Mouse (Mus musculus) hindbrain, embryonic 16.5 days (tissue): ENCODE measurements around the gene Slc17a1. TPM values are rescaled to one million over a fixed set of nuclear protein-coding genes. Genes with fewer than 3 reads are reported as not detected.

ENCODE experiments used
- ATAC-seq: fragments of 200-750 bp; cut with Nextera tagmentation; 2 replicates; pipeline ENCODE4 v1.8.0; 2017; ENCODE audit warnings: moderate TSS enrichment, moderate library complexity
- H3K27ac ChIP-seq: fragments of 300-500 bp; sonication (generic); 2 replicates; pipeline ENCODE4 v1.5.1; 2014; ENCODE audit warnings: low read depth, mild to moderate bottlenecking, control low read depth, low read length, moderate library complexity
- H3K27me3 ChIP-seq: fragments of 300-500 bp; sonication (generic); replicated peaks from 2 replicates; pipeline ENCODE4 v1.6.1; 2014; ENCODE audit warnings: low read length; ENCODE audit not compliant: control insufficient read depth, insufficient read depth
- H3K36me3 ChIP-seq: fragments of 300-500 bp; sonication (generic); 2 replicates; pipeline ENCODE4 v1.6.1; 2014; ENCODE audit warnings: mild to moderate bottlenecking, low read length, moderate library complexity, mixed read lengths; ENCODE audit not compliant: control insufficient read depth, insufficient read depth
- H3K4me1 ChIP-seq: fragments of 300-500 bp; sonication (generic); 2 replicates; pipeline ENCODE4 v1.6.1; 2014; ENCODE audit warnings: low read depth, low read length; ENCODE audit not compliant: control insufficient read depth, insufficient read depth
- H3K4me2 ChIP-seq: fragments of 300-500 bp; sonication (generic); 2 replicates; pipeline ENCODE4 v1.6.1; 2014; ENCODE audit warnings: mild to moderate bottlenecking, low read length, control low read depth, moderate library complexity
- H3K4me3 ChIP-seq: fragments of 300-500 bp; sonication (generic); 2 replicates; pipeline ENCODE4 v1.5.1; 2014; ENCODE audit warnings: mild to moderate bottlenecking, low read length, control low read depth, moderate library complexity
- H3K9ac ChIP-seq: fragments of 300-500 bp; sonication (generic); 2 replicates; pipeline ENCODE4 v1.6.1; 2014; ENCODE audit warnings: low read depth, mild to moderate bottlenecking, control low read depth, low read length, moderate library complexity
- H3K9me3 ChIP-seq: fragments of 300-500 bp; sonication (generic); 2 replicates; pipeline ENCODE4 v1.6.1; 2014; ENCODE audit warnings: mild to moderate bottlenecking, low read length, moderate library complexity; ENCODE audit not compliant: control insufficient read depth
- WGBS: fragments of 180-500 bp; shearing (Covaris S2); extraction: QIAGEN DNeasy Blood & Tissue Kit; methylation state at CpG from one replicate; pipeline ENCODE4 v1.1.7; 2014; 5-methylcytosine and 5-hydroxymethylcytosine counted together
- polyA plus RNA-seq: library from polyadenylated mRNA; unstranded; fragments of >200 nt; fragmentation: Nextera tagmentation; extraction: Ambion mirVana; gene quantifications from 2 replicates; pipeline ENCODE4 v1.2.1, GENCODE M21; 2015

The Slc17a1 gene
- polyA plus RNA-seq, 1 experiment from 2014 or later: not detected

- H3K4me3 ChIP-seq: no peak overlapping the region
- H3K9ac ChIP-seq: no peak overlapping the region
- no peak for ATAC-seq
- WGBS: 89% methylated on average over 5 of the region's 5 CpGs
- H3K36me3 ChIP-seq: no peaks in the 10 kb centered on the region
- H3K4me2 ChIP-seq: no peak overlapping the region
- H3K4me1 ChIP-seq: no peaks in the 10 kb centered on the region
- H3K9me3 ChIP-seq: no peaks in the 10 kb centered on the region
- H3K27ac ChIP-seq: no peak overlapping the region
- no peaks in the 10 kb centered on the region for H3K27me3 ChIP-seq
These were observed 42.6 kb downstream of the Slc17a1 start for GRCm38 (mm10) chr13:23910121-23910520.

- no peaks in the 10 kb centered on the region for H3K27me3 ChIP-seq
- 82% methylated on average over 5 of the region's 5 CpGs for WGBS
- H3K4me2 ChIP-seq: no peak overlapping the region
These were observed 43.8 kb downstream of the Slc17a1 start for GRCm38 (mm10) chr13:23911335-23911734.

GRCm38 (mm10) chr13:23913791-23914306, 46.3 kb downstream of the Slc17a1 start:
- Histone ChIP-seq H3K27me3 (no peaks in the 10 kb centered on the region), H3K4me2 (no peak overlapping the region), H3K9ac (no peak overlapping the region), H3K36me3 (no peaks in the 10 kb centered on the region), H3K27ac (no peak overlapping the region), H3K4me1 (no peaks in the 10 kb centered on the region), H3K9me3 (no peaks in the 10 kb centered on the region), H3K4me3 (no peak overlapping the region)
- ATAC-seq: no peak
- WGBS: 52% methylated on average over 6 of the region's 6 CpGs

More at GRCm38 (mm10) chr13:23911335-23911734, 43.8 kb downstream of the Slc17a1 start:
- H3K9me3 ChIP-seq: no peaks in the 10 kb centered on the region
- no peak overlapping the region for H3K9ac ChIP-seq
- H3K36me3 ChIP-seq: no peaks in the 10 kb centered on the region
- no peak overlapping the region for H3K27ac ChIP-seq
- H3K4me3 ChIP-seq: no peak overlapping the region
- H3K4me1 ChIP-seq: no peaks in the 10 kb centered on the region
- ATAC-seq: no peak

- WGBS: 71% methylated on average over 9 of the region's 9 CpGs
- H3K9me3 ChIP-seq: no peaks in the 10 kb centered on the region
- H3K27ac ChIP-seq: no peak within 1 kb of the TSS
These were observed 47.0 kb downstream of the Slc17a1 start, which contains the start of gene Slc17a4 for GRCm38 (mm10) chr13:23914376-23915167. TSS of gene Slc17a4 (minus strand) at chr13:23915009.

GRCm38 (mm10) chr13:23916132-23916531, 48.6 kb downstream of the Slc17a1 start:
- Histone ChIP-seq H3K27me3 (no peaks in the 10 kb centered on the region), H3K9ac (no peak overlapping the region), H3K27ac (no peak overlapping the region), H3K9me3 (no peaks in the 10 kb centered on the region), H3K4me3 (no peak overlapping the region), H3K36me3 (no peaks in the 10 kb centered on the region), H3K4me1 (no peaks in the 10 kb centered on the region), H3K4me2 (no peak overlapping the region)
- ATAC-seq: no peak
- WGBS: 68% methylated on average over 1 of the region's 1 CpGs

More at GRCm38 (mm10) chr13:23914376-23915167, 47.0 kb downstream of the Slc17a1 start, which contains the start of gene Slc17a4:
- no peaks in the 10 kb centered on the region for H3K27me3 ChIP-seq
- ATAC-seq: no peak
- H3K36me3 ChIP-seq: no peaks in the 10 kb centered on the region
- no peaks in the 10 kb centered on the region for H3K4me1 ChIP-seq
- H3K4me2 ChIP-seq: no peak within 1 kb of the TSS
- H3K9ac ChIP-seq: no peak within 1 kb of the TSS
- H3K4me3 ChIP-seq: no peak within 1 kb of the TSS

GRCm38 (mm10) chr13:23917674-23918073, 50.1 kb downstream of the Slc17a1 start:
- Histone ChIP-seq H3K27me3 (no peaks in the 10 kb centered on the region), H3K9ac (no peak overlapping the region), H3K9me3 (no peaks in the 10 kb centered on the region), H3K4me1 (no peaks in the 10 kb centered on the region), H3K4me3 (no peak overlapping the region), H3K36me3 (no peaks in the 10 kb centered on the region), H3K4me2 (no peak overlapping the region), H3K27ac (no peak overlapping the region)
- ATAC-seq: no peak
- WGBS: 83% methylated on average over 4 of the region's 4 CpGs

GRCm38 (mm10) chr13:23925792-23926191, 58.2 kb downstream of the Slc17a1 start:
- Histone ChIP-seq H3K27me3 (no peaks in the 10 kb centered on the region), H3K27ac (no peak overlapping the region), H3K4me2 (no peak overlapping the region), H3K9me3 (no peaks in the 10 kb centered on the region), H3K4me3 (no peak overlapping the region), H3K9ac (no peak overlapping the region), H3K4me1 (no peaks in the 10 kb centered on the region), H3K36me3 (no peaks in the 10 kb centered on the region)
- 70% methylated on average over 2 of the region's 2 CpGs for WGBS
- no peak for ATAC-seq

GRCm38 (mm10) chr13:23928637-23929036, 61.1 kb downstream of the Slc17a1 start:
- H3K27me3 ChIP-seq: no peaks in the 10 kb centered on the region
- H3K36me3 ChIP-seq: no peaks in the 10 kb centered on the region
- H3K9ac ChIP-seq: no peak overlapping the region
- no peak for ATAC-seq
- no peaks in the 10 kb centered on the region for H3K9me3 ChIP-seq
- H3K4me3 ChIP-seq: no peak overlapping the region
- H3K4me1 ChIP-seq: no peaks in the 10 kb centered on the region
- no peak overlapping the region for H3K4me2 ChIP-seq
- WGBS: 66% methylated on average over 3 of the region's 3 CpGs
- no peak overlapping the region for H3K27ac ChIP-seq

GRCm38 (mm10) chr13:23930461-23930860, 62.9 kb downstream of the Slc17a1 start:
- H3K4me2 ChIP-seq: no peak overlapping the region
- H3K27ac ChIP-seq: no peak overlapping the region
- no peak overlapping the region for H3K9ac ChIP-seq
- WGBS: 93% methylated on average over 9 of the region's 9 CpGs
- no peak for ATAC-seq
- no peaks in the 10 kb centered on the region; the same call in 1 of the 2 replicates for H3K9me3 ChIP-seq
- H3K27me3 ChIP-seq: no peaks in the 10 kb centered on the region
- no peak overlapping the region for H3K4me3 ChIP-seq
- no peaks in the 10 kb centered on the region for H3K36me3 ChIP-seq
- H3K4me1 ChIP-seq: no peaks in the 10 kb centered on the region
